Mouse (Mus musculus) midbrain, embryonic 11.5 days (tissue): ENCODE results near the gene Ptprm. TPM values are rescaled to one million over a fixed set of nuclear protein-coding genes. Genes with fewer than 3 reads are reported as not detected.

Experiments used
- ATAC-seq: fragments of 200-750 bp; cut with Nextera tagmentation; 2 replicates; pipeline ENCODE4 v1.8.0; 2017; ENCODE audit warnings: moderate TSS enrichment, moderate library complexity; ENCODE audit not compliant: low FRiP score
- DNase-seq: peaks from one replicate; pipeline ENCODE4 v3.0.0; 2015; ENCODE audit warnings: low spot score; ENCODE audit errors: missing footprints
- H3K27ac ChIP-seq: fragments of 300-500 bp; sonication (generic); 2 replicates; pipeline ENCODE4 v1.5.1; 2014; ENCODE audit warnings: low read depth, low read length
- H3K27me3 ChIP-seq: fragments of 300-500 bp; sonication (generic); 2 replicates; pipeline ENCODE4 v1.6.1; 2014; ENCODE audit warnings: mild to moderate bottlenecking, low read length, moderate library complexity, mixed read lengths; ENCODE audit not compliant: control insufficient read depth, insufficient read depth
- H3K36me3 ChIP-seq: fragments of 300-500 bp; sonication (generic); 2 replicates; pipeline ENCODE4 v1.6.1; 2014; ENCODE audit warnings: mild to moderate bottlenecking, low read length, moderate library complexity, mixed read lengths; ENCODE audit not compliant: control insufficient read depth, insufficient read depth
- H3K4me1 ChIP-seq: fragments of 300-500 bp; sonication (generic); 2 replicates; pipeline ENCODE4 v1.6.1; 2014; ENCODE audit warnings: low read length; ENCODE audit not compliant: control insufficient read depth, insufficient read depth
- H3K4me2 ChIP-seq: fragments of 300-500 bp; sonication (generic); 2 replicates; pipeline ENCODE4 v1.6.1; 2014; ENCODE audit warnings: mild to moderate bottlenecking, moderate library complexity
- H3K4me3 ChIP-seq: fragments of 300-500 bp; sonication (generic); 2 replicates; pipeline ENCODE4 v1.5.1; 2014; ENCODE audit warnings: low read depth, low read length
- H3K9ac ChIP-seq: fragments of 300-500 bp; sonication (generic); 2 replicates; pipeline ENCODE4 v1.6.1; 2014; ENCODE audit warnings: low read length
- H3K9me3 ChIP-seq: fragments of 300-500 bp; sonication (generic); 2 replicates; pipeline ENCODE4 v1.6.1; 2016; ENCODE audit warnings: low read length; ENCODE audit not compliant: control insufficient read depth
- WGBS: fragments of 180-500 bp; shearing (Covaris S2); extraction: QIAGEN DNeasy Blood & Tissue Kit; methylation state at CpG from one replicate; pipeline ENCODE4 v1.1.7; 2014; 5-methylcytosine and 5-hydroxymethylcytosine counted together
- polyA plus RNA-seq: library from polyadenylated mRNA; unstranded; fragments of >200 nt; fragmentation: Nextera tagmentation; extraction: Ambion mirVana; gene quantifications from 2 replicates; pipeline ENCODE4 v1.2.1, GENCODE M21; 2014

The Ptprm gene
- polyA plus RNA-seq, 1 experiment from 2014 or later, result 8.9 TPM

GRCm38 (mm10) chr17:66692941-66693675, 661.1 kb downstream of the Ptprm start:
- no peaks in the 10 kb centered on the region; the same call in 1 of the 2 replicates for H3K27me3 ChIP-seq
- no peaks in the 10 kb centered on the region for H3K9me3 ChIP-seq
- H3K36me3 ChIP-seq, result no peaks in the 10 kb centered on the region
- DNase-seq (peak; percentile 81), ATAC-seq (peak; percentile 36)
- no peak overlapping the region for H3K27ac ChIP-seq
- peaks cover 11% of the 10 kb centered on the region for H3K4me1 ChIP-seq
- H3K4me3 ChIP-seq, result no peak overlapping the region
- no peak overlapping the region for H3K9ac ChIP-seq
- no peak overlapping the region for H3K4me2 ChIP-seq
- WGBS, result 90% methylated on average over 16 of the region's 16 CpGs

GRCm38 (mm10) chr17:66688179-66688578, 666.1 kb downstream of the Ptprm start:
- 95% methylated on average over 9 of the region's 9 CpGs for WGBS
- no peak for DNase-seq
- ATAC-seq, result no peak
- Histone ChIP-seq H3K27me3 (no peaks in the 10 kb centered on the region), H3K4me1 (no peaks in the 10 kb centered on the region; the same call in 1 of the 2 replicates), H3K4me3 (no peak overlapping the region), H3K27ac (no peak overlapping the region), H3K36me3 (no peaks in the 10 kb centered on the region), H3K9ac (no peak overlapping the region), H3K9me3 (no peaks in the 10 kb centered on the region), H3K4me2 (no peak overlapping the region)

GRCm38 (mm10) chr17:66687543-66687942, 666.7 kb downstream of the Ptprm start:
- no peak for ATAC-seq
- whole genome bisulfite sequencing, result 88% methylated on average over 4 of the region's 4 CpGs
- no peak overlapping the region for H3K4me2 ChIP-seq

GRCm38 (mm10) chr17:66686701-66687489, 667.4 kb downstream of the Ptprm start:
- Histone ChIP-seq H3K4me2 (no peak overlapping the region), H3K36me3 (no peaks in the 10 kb centered on the region), H3K4me1 (no peaks in the 10 kb centered on the region), H3K4me3 (no peak overlapping the region), H3K27me3 (no peaks in the 10 kb centered on the region), H3K9me3 (no peaks in the 10 kb centered on the region), H3K27ac (no peak overlapping the region), H3K9ac (no peak overlapping the region)
- 81% methylated on average over 25 of the region's 25 CpGs for WGBS
- no peak for DNase-seq
- no peak for ATAC-seq

More at GRCm38 (mm10) chr17:66687543-66687942, 666.7 kb downstream of the Ptprm start:
- DNase-seq, result no peak
- H3K4me1 ChIP-seq, result no peaks in the 10 kb centered on the region
- no peaks in the 10 kb centered on the region for H3K27me3 ChIP-seq
- H3K27ac ChIP-seq, result no peak overlapping the region
- no peaks in the 10 kb centered on the region for H3K9me3 ChIP-seq
- H3K9ac ChIP-seq, result no peak overlapping the region
- H3K4me3 ChIP-seq, result no peak overlapping the region
- H3K36me3 ChIP-seq, result no peaks in the 10 kb centered on the region

- ATAC-seq (0 out of 2 replicates have a peak, but pooled peaks have one; percentile 22), DNase-seq (no peak)
- no peaks in the 10 kb centered on the region for H3K27me3 ChIP-seq
- no peak overlapping the region for H3K4me3 ChIP-seq
- no peak overlapping the region for H3K4me2 ChIP-seq
- 66% methylated on average over 8 of the region's 8 CpGs for WGBS
- no peak overlapping the region for H3K9ac ChIP-seq
- no peaks in the 10 kb centered on the region for H3K4me1 ChIP-seq
- H3K27ac ChIP-seq, result no peak overlapping the region
- H3K9me3 ChIP-seq, result no peaks in the 10 kb centered on the region
- no peaks in the 10 kb centered on the region for H3K36me3 ChIP-seq
Observed at GRCm38 (mm10) chr17:66683411-66683810, 670.8 kb downstream of the Ptprm start.

- H3K4me1 ChIP-seq, result no peaks in the 10 kb centered on the region
- no peak overlapping the region for H3K9ac ChIP-seq
- H3K4me2 ChIP-seq, result no peak overlapping the region
- no peak overlapping the region for H3K27ac ChIP-seq
- ATAC-seq, result 0 out of 2 replicates have a peak, but pooled peaks have one; percentile 52
- H3K27me3 ChIP-seq, result no peaks in the 10 kb centered on the region
- no peaks in the 10 kb centered on the region for H3K36me3 ChIP-seq
- no peak overlapping the region for H3K4me3 ChIP-seq
- DNase-seq, result peak; percentile 92
- 16% methylated on average over 4 of the region's 4 CpGs for WGBS
- no peaks in the 10 kb centered on the region for H3K9me3 ChIP-seq
Observed at GRCm38 (mm10) chr17:66680662-66681061, 673.6 kb downstream of the Ptprm start.

GRCm38 (mm10) chr17:66674667-66675066, 679.6 kb downstream of the Ptprm start:
- ATAC-seq, result no peak
- no peak for DNase-seq
- H3K9ac ChIP-seq, result no peak overlapping the region
- H3K9me3 ChIP-seq, result no peaks in the 10 kb centered on the region
- no peak overlapping the region for H3K4me2 ChIP-seq
- H3K36me3 ChIP-seq, result no peaks in the 10 kb centered on the region
- no peaks in the 10 kb centered on the region for H3K27me3 ChIP-seq
- 90% methylated on average over 2 of the region's 2 CpGs for WGBS
- no peak overlapping the region for H3K27ac ChIP-seq
- H3K4me1 ChIP-seq, result peaks cover 8% of the 10 kb centered on the region
- no peak overlapping the region for H3K4me3 ChIP-seq

GRCm38 (mm10) chr17:66671715-66672230, 682.5 kb downstream of the Ptprm start:
- WGBS, result 81% methylated on average over 16 of the region's 16 CpGs
- H3K27ac ChIP-seq, result no peak overlapping the region
- ATAC-seq, result no peak

GRCm38 (mm10) chr17:66671287-66671686, 683.0 kb downstream of the Ptprm start:
- no peak overlapping the region for H3K9ac ChIP-seq
- H3K9me3 ChIP-seq, result no peaks in the 10 kb centered on the region
- DNase-seq (no peak), ATAC-seq (no peak)
- peaks cover 8% of the 10 kb centered on the region for H3K4me1 ChIP-seq
- no peak overlapping the region for H3K27ac ChIP-seq
- no peaks in the 10 kb centered on the region for H3K27me3 ChIP-seq
- H3K4me3 ChIP-seq, result no peak overlapping the region
- no peak overlapping the region for H3K4me2 ChIP-seq
- H3K36me3 ChIP-seq, result no peaks in the 10 kb centered on the region
- WGBS, result 46% methylated on average over 8 of the region's 8 CpGs

More at GRCm38 (mm10) chr17:66671715-66672230, 682.5 kb downstream of the Ptprm start:
- Histone ChIP-seq H3K9me3 (no peaks in the 10 kb centered on the region), H3K36me3 (no peaks in the 10 kb centered on the region), H3K27me3 (no peaks in the 10 kb centered on the region), H3K4me2 (no peak overlapping the region), H3K4me1 (peaks cover 8% of the 10 kb centered on the region), H3K4me3 (no peak overlapping the region), H3K9ac (no peak overlapping the region)
- DNase-seq, result no peak
